Mouse (Mus musculus) brain, embryonic 14.5 days (tissue): ENCODE results near the gene Sdc3.

Source experiments
- CTCF ChIP-seq: fragments of 200-500 bp; IDR thresholded peaks from 2 replicates; pipeline ENCODE4 v1.5.1; 2012; ENCODE audit warnings: inconsistent platforms, mild to moderate bottlenecking, moderate library complexity, borderline replicate concordance; ENCODE audit not compliant: insufficient read depth, insufficient read length; ENCODE audit errors: extremely low read depth
- POLR2A ChIP-seq: fragments of 200-500 bp; IDR thresholded peaks from 2 replicates; pipeline ENCODE4 v1.6.1; 2012; ENCODE audit warnings: mild to moderate bottlenecking, inconsistent platforms, borderline replicate concordance; ENCODE audit not compliant: poor library complexity, insufficient read depth, insufficient read length, severe bottlenecking; ENCODE audit errors: extremely low read depth

DNA sequence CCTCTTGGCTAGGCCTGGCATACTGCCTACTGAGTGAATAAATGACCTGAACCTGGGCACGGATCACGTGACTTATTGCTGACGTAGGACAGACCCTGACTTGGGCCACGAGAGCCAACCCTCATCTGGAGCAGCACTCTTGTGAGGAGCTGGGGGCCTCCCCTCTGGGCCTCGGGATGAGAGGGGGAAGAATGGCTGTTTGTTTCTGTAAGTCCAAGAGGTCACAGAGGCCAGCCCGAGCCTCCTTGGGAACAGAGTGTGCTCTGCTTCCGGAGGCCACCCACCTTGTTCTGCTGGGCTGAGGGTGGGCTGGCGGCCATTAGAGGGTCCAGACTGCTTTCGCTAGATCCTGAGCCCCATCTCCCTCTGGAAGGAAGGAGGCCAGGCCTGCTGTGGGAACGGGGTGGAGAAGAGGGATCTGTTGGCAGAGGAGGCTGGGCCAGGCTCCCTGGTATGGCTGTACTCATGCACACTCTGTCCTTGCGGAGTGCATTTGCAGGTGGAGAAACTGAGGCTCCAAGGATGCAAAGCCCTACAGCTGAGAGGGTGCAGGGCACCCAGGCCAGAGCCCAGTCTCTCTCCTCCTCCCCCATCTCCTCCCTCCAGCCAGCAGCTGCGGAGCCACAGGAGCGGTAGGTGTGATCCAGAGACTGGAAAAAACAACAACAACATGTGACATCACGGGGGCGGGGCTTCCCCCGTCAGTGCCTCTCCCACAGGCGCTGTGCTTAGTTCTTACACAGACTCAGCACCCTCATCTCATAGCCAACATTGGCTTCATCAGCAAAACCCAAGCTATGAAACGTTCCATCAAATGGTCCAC is 36.7 kb downstream of the Sdc3 start:
- no peak for TF ChIP-seq CTCF
- no peak for TF ChIP-seq POLR2A
